Mouse (Mus musculus) hindbrain, embryonic 11.5 days (tissue): ENCODE measurements around the gene Thegl. TPM values are rescaled to one million over a fixed set of nuclear protein-coding genes. Genes with fewer than 3 reads are reported as not detected.

Experiments
- ATAC-seq: fragments of 200-750 bp; cut with Nextera tagmentation; 2 replicates; pipeline ENCODE4 v1.8.0; 2017; ENCODE audit warnings: mild to moderate bottlenecking, moderate TSS enrichment, moderate library complexity; ENCODE audit not compliant: low FRiP score
- DNase-seq: peaks from one replicate; pipeline ENCODE4 v3.0.0-alpha.2; 2015; ENCODE audit warnings: low spot score
- H3K27ac ChIP-seq: fragments of 300-500 bp; sonication (generic); 2 replicates; pipeline ENCODE4 v1.5.1; 2014; ENCODE audit warnings: mild to moderate bottlenecking, low read depth, low read length
- H3K27me3 ChIP-seq: fragments of 300-500 bp; sonication (generic); 2 replicates; pipeline ENCODE4 v1.6.1; 2014; ENCODE audit warnings: mild to moderate bottlenecking, low read length, moderate library complexity, mixed read lengths; ENCODE audit not compliant: control insufficient read depth, insufficient read depth
- H3K36me3 ChIP-seq: fragments of 300-500 bp; sonication (generic); 2 replicates; pipeline ENCODE4 v1.6.1; 2014; ENCODE audit warnings: mild to moderate bottlenecking, low read length, moderate library complexity, mixed read lengths; ENCODE audit not compliant: control insufficient read depth, insufficient read depth
- H3K4me1 ChIP-seq: fragments of 300-500 bp; sonication (generic); replicated peaks from 2 replicates; pipeline ENCODE4 v1.6.1; 2014; ENCODE audit warnings: low read length, mixed read lengths; ENCODE audit not compliant: control insufficient read depth, insufficient read depth
- H3K4me2 ChIP-seq: fragments of 300-500 bp; sonication (generic); replicated peaks from 2 replicates; pipeline ENCODE4 v1.6.1; 2014; ENCODE audit warnings: mild to moderate bottlenecking, low read depth, low read length
- H3K4me3 ChIP-seq: fragments of 300-500 bp; sonication (generic); 2 replicates; pipeline ENCODE4 v1.5.1; 2014; ENCODE audit warnings: low read depth, low read length
- H3K9ac ChIP-seq: fragments of 300-500 bp; sonication (generic); 2 replicates; pipeline ENCODE4 v1.6.1; 2014; ENCODE audit warnings: low read depth, low read length
- H3K9me3 ChIP-seq: fragments of 300-500 bp; sonication (generic); 2 replicates; pipeline ENCODE4 v1.6.1; 2016; ENCODE audit warnings: low read length; ENCODE audit not compliant: control insufficient read depth
- WGBS: fragments of 180-500 bp; shearing (Covaris S2); extraction: QIAGEN DNeasy Blood & Tissue Kit; methylation state at CpG from one replicate; pipeline ENCODE4 v1.1.7; 2014; 5-methylcytosine and 5-hydroxymethylcytosine counted together
- polyA plus RNA-seq: library from polyadenylated mRNA; unstranded; fragments of >200 nt; fragmentation: Nextera tagmentation; extraction: Ambion mirVana; gene quantifications from 2 replicates; pipeline ENCODE4 v1.2.1, GENCODE M21; 2014

The Thegl gene
- polyA plus RNA-seq, 1 experiment from 2014 or later, result not detected

GRCm38 (mm10) chr5:77067321-77067720, 51.5 kb downstream of the Thegl start:
- Histone ChIP-seq H3K4me2 (no peak overlapping the region), H3K36me3 (no peaks in the 10 kb centered on the region), H3K27me3 (no peaks in the 10 kb centered on the region), H3K4me3 (no peak overlapping the region), H3K9me3 (no peaks in the 10 kb centered on the region), H3K4me1 (no peaks in the 10 kb centered on the region), H3K9ac (no peak overlapping the region), H3K27ac (no peak overlapping the region)
- DNase-seq (no peak), ATAC-seq (no peak)
- WGBS, result 77% methylated on average over 8 of the region's 8 CpGs

GRCm38 (mm10) chr5:77070987-77071386, 55.2 kb downstream of the Thegl start:
- Histone ChIP-seq H3K9me3 (no peaks in the 10 kb centered on the region), H3K4me2 (no peak overlapping the region)

GRCm38 (mm10) chr5:77071626-77072025, 55.8 kb downstream of the Thegl start:
- Histone ChIP-seq H3K36me3 (no peaks in the 10 kb centered on the region), H3K27me3 (no peaks in the 10 kb centered on the region), H3K27ac (no peak overlapping the region), H3K9me3 (no peaks in the 10 kb centered on the region), H3K9ac (no peak overlapping the region), H3K4me2 (no peak overlapping the region), H3K4me1 (no peaks in the 10 kb centered on the region), H3K4me3 (no peak overlapping the region)
- WGBS, result 86% methylated on average over 3 of the region's 3 CpGs
- ATAC-seq, result no peak
- DNase-seq, result no peak

More at GRCm38 (mm10) chr5:77070987-77071386, 55.2 kb downstream of the Thegl start:
- DNase-seq (no peak), ATAC-seq (no peak)
- no peak overlapping the region for H3K9ac ChIP-seq
- H3K4me1 ChIP-seq, result no peaks in the 10 kb centered on the region
- no peaks in the 10 kb centered on the region for H3K27me3 ChIP-seq
- WGBS, result 78% methylated on average over 2 of the region's 2 CpGs
- no peak overlapping the region for H3K4me3 ChIP-seq
- H3K36me3 ChIP-seq, result no peaks in the 10 kb centered on the region
- no peak overlapping the region for H3K27ac ChIP-seq

GRCm38 (mm10) chr5:77073794-77074193, 58.0 kb downstream of the Thegl start:
- ATAC-seq (no peak), DNase-seq (no peak)
- Histone ChIP-seq H3K4me2 (no peak overlapping the region), H3K27me3 (no peaks in the 10 kb centered on the region), H3K36me3 (no peaks in the 10 kb centered on the region), H3K9me3 (no peaks in the 10 kb centered on the region), H3K4me3 (no peak overlapping the region), H3K27ac (no peak overlapping the region), H3K4me1 (no peaks in the 10 kb centered on the region), H3K9ac (no peak overlapping the region)
- 92% methylated on average over 8 of the region's 8 CpGs for WGBS

GRCm38 (mm10) chr5:77074914-77075313, 59.1 kb downstream of the Thegl start:
- Histone ChIP-seq H3K4me3 (no peak overlapping the region), H3K27ac (no peak overlapping the region), H3K27me3 (no peaks in the 10 kb centered on the region), H3K9me3 (no peaks in the 10 kb centered on the region), H3K36me3 (no peaks in the 10 kb centered on the region), H3K4me1 (no peaks in the 10 kb centered on the region), H3K9ac (no peak overlapping the region), H3K4me2 (no peak overlapping the region)
- ATAC-seq (no peak), DNase-seq (no peak)
- 78% methylated on average over 2 of the region's 2 CpGs for WGBS

GRCm38 (mm10) chr5:77075951-77076350, 60.1 kb downstream of the Thegl start:
- 85% methylated on average over 4 of the region's 4 CpGs for WGBS

GRCm38 (mm10) chr5:77080761-77081160, 64.9 kb downstream of the Thegl start:
- no peaks in the 10 kb centered on the region for H3K9me3 ChIP-seq
- H3K9ac ChIP-seq, result no peak overlapping the region
- no peak overlapping the region for H3K4me3 ChIP-seq
- no peak for DNase-seq
- H3K4me1 ChIP-seq, result no peaks in the 10 kb centered on the region
- H3K27ac ChIP-seq, result no peak overlapping the region
- no peak overlapping the region for H3K4me2 ChIP-seq
- WGBS, result 98% methylated on average over 4 of the region's 4 CpGs
- no peaks in the 10 kb centered on the region for H3K27me3 ChIP-seq
- ATAC-seq, result no peak
- no peaks in the 10 kb centered on the region for H3K36me3 ChIP-seq

More at GRCm38 (mm10) chr5:77075951-77076350, 60.1 kb downstream of the Thegl start:
- no peak overlapping the region for H3K4me2 ChIP-seq
- DNase-seq (no peak), ATAC-seq (no peak)
- no peak overlapping the region for H3K4me3 ChIP-seq
- H3K27me3 ChIP-seq, result no peaks in the 10 kb centered on the region
- H3K27ac ChIP-seq, result no peak overlapping the region
- H3K9ac ChIP-seq, result no peak overlapping the region
- no peaks in the 10 kb centered on the region for H3K36me3 ChIP-seq
- H3K4me1 ChIP-seq, result no peaks in the 10 kb centered on the region
- H3K9me3 ChIP-seq, result no peaks in the 10 kb centered on the region

GRCm38 (mm10) chr5:77082735-77083134, 66.9 kb downstream of the Thegl start:
- WGBS, result 79% methylated on average over 7 of the region's 7 CpGs
- no peak for ATAC-seq

GRCm38 (mm10) chr5:77084418-77084817, 68.6 kb downstream of the Thegl start:
- DNase-seq, result no peak
- H3K4me2 ChIP-seq, result no peak overlapping the region

More at GRCm38 (mm10) chr5:77082735-77083134, 66.9 kb downstream of the Thegl start:
- Histone ChIP-seq H3K4me3 (no peak overlapping the region), H3K27me3 (no peaks in the 10 kb centered on the region), H3K9me3 (no peaks in the 10 kb centered on the region), H3K4me2 (no peak overlapping the region), H3K9ac (no peak overlapping the region), H3K27ac (no peak overlapping the region), H3K36me3 (no peaks in the 10 kb centered on the region), H3K4me1 (no peaks in the 10 kb centered on the region)
- DNase-seq, result no peak

More at GRCm38 (mm10) chr5:77084418-77084817, 68.6 kb downstream of the Thegl start:
- no peak overlapping the region for H3K9ac ChIP-seq
- no peaks in the 10 kb centered on the region for H3K27me3 ChIP-seq
- ATAC-seq, result no peak
- no peak overlapping the region for H3K27ac ChIP-seq
- no peaks in the 10 kb centered on the region for H3K9me3 ChIP-seq
- H3K4me1 ChIP-seq, result no peaks in the 10 kb centered on the region
- whole genome bisulfite sequencing, result 84% methylated on average over 4 of the region's 4 CpGs
- H3K4me3 ChIP-seq, result no peak overlapping the region
- H3K36me3 ChIP-seq, result no peaks in the 10 kb centered on the region
